Comparison of ENCODE assay signal across 20 mouse cellular contexts in genomic region chr5:150325411-150325810, GRCm38 (mm10).
A peak's percentile ranks its signal among the peaks of the same experiment; 100 is the strongest.
DNase-seq lines count a peak whose midpoint lies in the region; ATAC-seq lines count a peak whose summit lies in the region.
"Had no signal": no experiment of that assay in that cellular context is flagged by ENCODE, and none has a peak within 500 bp of the region (broad histone marks: within the 10 kb centered on the region; RNA-seq: fewer than 3 reads in every experiment).

No protein-coding gene starts in this region.

- H3K4me2 ChIP-seq in hindbrain, embryonic 11.5 days (replicated peaks; ENCODE audit: low read depth, low read length) = no peak overlapping the region
- no peak overlapping the region for H3K4me2 ChIP-seq in hindbrain, embryonic 14.5 days (replicated peaks)
- no peak overlapping the region for H3K4me2 ChIP-seq in midbrain, embryonic 13.5 days (replicated peaks)
- no peak overlapping the region for H3K4me2 ChIP-seq in midbrain, embryonic 16.5 days (ENCODE audit: low read length)
- H3K4me2 ChIP-seq: embryonic facial prominence, embryonic 13.5 days; embryonic facial prominence, embryonic 15.5 days; forebrain, embryonic 13.5 days; forebrain, embryonic 15.5 days had no signal

- DNase-seq in hindbrain, embryonic 11.5 days (ENCODE audit: low spot score) = no peak
- no peak for DNase-seq in hindbrain, embryonic 14.5 days (ENCODE audit: low spot score)
- DNase-seq in lung, postnatal 36 days = no peak
- DNase-seq: adrenal gland, adult 2 months; adrenal gland, postnatal 10 days; adrenal gland, postnatal 25 days; cerebellum, adult 11 months; cerebellum, adult 18-20 months; cerebellum, adult 8-10 months; cerebellum, adult 9-11 months; cerebellum, postnatal 14 days; cerebellum, postnatal 36 days; forebrain, postnatal 0 days had no signal

- H3K4me1 ChIP-seq in hindbrain, embryonic 11.5 days (replicated peaks; ENCODE audit: control insufficient read depth, insufficient read depth, low read length) = no peaks in the 10 kb centered on the region
- no peaks in the 10 kb centered on the region for H3K4me1 ChIP-seq in hindbrain, embryonic 14.5 days (replicated peaks; ENCODE audit: control insufficient read depth, insufficient read depth, low read length)
- no peaks in the 10 kb centered on the region for H3K4me1 ChIP-seq in midbrain, embryonic 13.5 days (replicated peaks)
- H3K4me1 ChIP-seq in midbrain, embryonic 16.5 days (ENCODE audit: control insufficient read depth, insufficient read depth, low read length) = no peaks in the 10 kb centered on the region
- H3K4me1 ChIP-seq: embryonic facial prominence, embryonic 13.5 days; embryonic facial prominence, embryonic 15.5 days; forebrain, embryonic 13.5 days; forebrain, embryonic 15.5 days had no signal

- no peak overlapping the region for H3K27ac ChIP-seq in hindbrain, embryonic 11.5 days (ENCODE audit: low read depth, low read length)
- H3K27ac ChIP-seq in hindbrain, embryonic 14.5 days = no peak overlapping the region
- H3K27ac ChIP-seq in midbrain, embryonic 13.5 days = no peak overlapping the region
- H3K27ac ChIP-seq in midbrain, embryonic 16.5 days (ENCODE audit: low read length) = no peak overlapping the region
- H3K27ac ChIP-seq: embryonic facial prominence, embryonic 13.5 days; embryonic facial prominence, embryonic 15.5 days; forebrain, embryonic 13.5 days; forebrain, embryonic 15.5 days had no signal

- ATAC-seq in hindbrain, embryonic 11.5 days (ENCODE audit: low FRiP score) = peak; percentile 53; the same call in 1 of the 2 replicates
- no peak for ATAC-seq in hindbrain, embryonic 14.5 days (ENCODE audit: low FRiP score)
- ATAC-seq in midbrain, embryonic 13.5 days = 0 out of 2 replicates have a peak, but pooled peaks have one; percentile 4
- no peak for ATAC-seq in midbrain, embryonic 16.5 days
- ATAC-seq: forebrain, embryonic 13.5 days; forebrain, embryonic 15.5 days; forebrain, postnatal 0 days had no signal

- no peaks in the 10 kb centered on the region for H3K27me3 ChIP-seq in hindbrain, embryonic 11.5 days (ENCODE audit: control insufficient read depth, insufficient read depth, low read length)
- H3K27me3 ChIP-seq in hindbrain, embryonic 14.5 days (ENCODE audit: control insufficient read depth, insufficient read depth, low read length) = no peaks in the 10 kb centered on the region
- H3K27me3 ChIP-seq in midbrain, embryonic 13.5 days = no peaks in the 10 kb centered on the region
- H3K27me3 ChIP-seq in midbrain, embryonic 16.5 days (ENCODE audit: control insufficient read depth, insufficient read depth, low read depth, low read length) = no peaks in the 10 kb centered on the region
- H3K27me3 ChIP-seq: embryonic facial prominence, embryonic 13.5 days; embryonic facial prominence, embryonic 15.5 days; forebrain, embryonic 13.5 days; forebrain, embryonic 15.5 days had no signal

- no peaks in the 10 kb centered on the region for H3K36me3 ChIP-seq in hindbrain, embryonic 11.5 days (ENCODE audit: control insufficient read depth, insufficient read depth, low read length)
- H3K36me3 ChIP-seq in hindbrain, embryonic 14.5 days (replicated peaks; ENCODE audit: control insufficient read depth, insufficient read depth) = peaks cover 10% of the 10 kb centered on the region; the same call in 1 of the 2 replicates
- peaks cover 10% of the 10 kb centered on the region; the same call in 1 of the 2 replicates for H3K36me3 ChIP-seq in midbrain, embryonic 13.5 days
- no peaks in the 10 kb centered on the region for H3K36me3 ChIP-seq in midbrain, embryonic 16.5 days (ENCODE audit: control insufficient read depth, insufficient read depth, low read length)
- H3K36me3 ChIP-seq: embryonic facial prominence, embryonic 13.5 days; embryonic facial prominence, embryonic 15.5 days; forebrain, embryonic 15.5 days had no signal

- H3K4me3 ChIP-seq in hindbrain, embryonic 11.5 days (ENCODE audit: low read depth, low read length) = no peak overlapping the region
- H3K4me3 ChIP-seq in hindbrain, embryonic 14.5 days (replicated peaks; ENCODE audit: low read length) = no peak overlapping the region
- no peak overlapping the region for H3K4me3 ChIP-seq in midbrain, embryonic 13.5 days (replicated peaks)
- no peak overlapping the region for H3K4me3 ChIP-seq in midbrain, embryonic 16.5 days (ENCODE audit: low read depth, low read length)
- H3K4me3 ChIP-seq: embryonic facial prominence, embryonic 13.5 days; embryonic facial prominence, embryonic 15.5 days; erythroblast, embryonic 14.5 days; forebrain, embryonic 13.5 days; forebrain, embryonic 15.5 days had no signal

- no peak overlapping the region for H3K9ac ChIP-seq in hindbrain, embryonic 11.5 days (ENCODE audit: low read depth, low read length)
- no peak overlapping the region for H3K9ac ChIP-seq in hindbrain, embryonic 14.5 days
- H3K9ac ChIP-seq in midbrain, embryonic 13.5 days (replicated peaks) = no peak overlapping the region
- no peak overlapping the region for H3K9ac ChIP-seq in midbrain, embryonic 16.5 days (ENCODE audit: low read depth, low read length)
- H3K9ac ChIP-seq: embryonic facial prominence, embryonic 13.5 days; embryonic facial prominence, embryonic 15.5 days; forebrain, embryonic 13.5 days; forebrain, embryonic 15.5 days; forebrain, postnatal 0 days had no signal

- H3K9me3 ChIP-seq in hindbrain, embryonic 11.5 days (ENCODE audit: control insufficient read depth, low read length) = no peaks in the 10 kb centered on the region
- no peaks in the 10 kb centered on the region for H3K9me3 ChIP-seq in hindbrain, embryonic 14.5 days (ENCODE audit: control insufficient read depth, low read length)
- H3K9me3 ChIP-seq in midbrain, embryonic 13.5 days = no peaks in the 10 kb centered on the region
- H3K9me3 ChIP-seq in midbrain, embryonic 16.5 days (replicated peaks; ENCODE audit: control insufficient read depth, low read length, poor library complexity, severe bottlenecking) = no peaks in the 10 kb centered on the region
- H3K9me3 ChIP-seq: embryonic facial prominence, embryonic 13.5 days; embryonic facial prominence, embryonic 15.5 days; forebrain, embryonic 13.5 days had no signal

- WGBS in hindbrain, embryonic 11.5 days = 54% methylated on average over 5 of the region's 5 CpGs
- 54% methylated on average over 5 of the region's 5 CpGs for WGBS in hindbrain, embryonic 14.5 days
- 80% methylated on average over 5 of the region's 5 CpGs for WGBS in midbrain, embryonic 13.5 days
- 78% methylated on average over 5 of the region's 5 CpGs for WGBS in midbrain, embryonic 16.5 days

Comparison
In these comparisons a context has a peak if more than half of its experiments do, and no peak if none do; other contexts are left out.
1. ATAC-seq: peak in hindbrain, embryonic 11.5 days (single experiment) and midbrain, embryonic 13.5 days (single experiment); none in hindbrain, embryonic 14.5 days (single experiment) and midbrain, embryonic 16.5 days (single experiment).